Mouse (Mus musculus) brown adipose tissue, adult 24 weeks (tissue): ENCODE results near the gene Egfl8. TPM values are rescaled to one million over a fixed set of nuclear protein-coding genes. Genes with fewer than 3 reads are reported as not detected.

Experiments
- H3K27ac ChIP-seq: fragments of 200-500 bp; replicated peaks from 2 replicates; pipeline ENCODE4 v1.5.1; 2012; ENCODE audit warnings: low read depth, mild to moderate bottlenecking, low read length
- H3K4me1 ChIP-seq: fragments of 200-500 bp; 2 replicates; pipeline ENCODE4 v1.6.1; 2012; ENCODE audit warnings: low read length, mixed read lengths; ENCODE audit not compliant: control insufficient read depth, insufficient read depth, insufficient read length
- H3K4me3 ChIP-seq: fragments of 200-500 bp; 2 replicates; pipeline ENCODE4 v1.5.1; 2012; ENCODE audit warnings: low read depth, mild to moderate bottlenecking, low read length, moderate library complexity; ENCODE audit not compliant: insufficient read depth
- polyA plus RNA-seq: library from polyadenylated mRNA; stranded (reverse); fragments of >200 nt; gene quantifications from 2 replicates; pipeline ENCODE4 v1.2.4, GENCODE M21; 2012; ENCODE audit not compliant: missing spikeins, insufficient read depth, insufficient read length

Egfl8 gene
- polyA plus RNA-seq, 1 experiment, result not detected

- Histone ChIP-seq H3K4me3 (peak overlapping the region; percentile 34), H3K27ac (peak overlapping the region; percentile 82), H3K4me1 (peaks cover 16% of the 10 kb centered on the region)
These were observed 26.6 kb downstream of the Egfl8 start for GRCm38 (mm10) chr17:34589206-34589605.

- 0 out of 2 replicates have a peak overlapping the region, but pooled peaks have one; percentile 6 for H3K27ac ChIP-seq
- no peak overlapping the region for H3K4me3 ChIP-seq
- peaks cover 16% of the 10 kb centered on the region for H3K4me1 ChIP-seq
These were observed 27.0 kb downstream of the Egfl8 start for GRCm38 (mm10) chr17:34588767-34589166.

- H3K27ac ChIP-seq, result peak overlapping the region; percentile 81
- peak overlapping the region; percentile 87 for H3K4me3 ChIP-seq
- H3K4me1 ChIP-seq, result peaks cover 16% of the 10 kb centered on the region
These were observed 28.0 kb downstream of the Egfl8 start for GRCm38 (mm10) chr17:34587814-34588213.

- Histone ChIP-seq H3K4me1 (peaks cover 16% of the 10 kb centered on the region), H3K4me3 (peak overlapping the region; percentile 87), H3K27ac (peak overlapping the region; percentile 90)
These were observed 28.4 kb downstream of the Egfl8 start for GRCm38 (mm10) chr17:34587423-34587811.

GRCm38 (mm10) chr17:34586796-34587422 is 28.9 kb downstream of the Egfl8 start:
- peak overlapping the region; percentile 90 for H3K27ac ChIP-seq
- H3K4me1 ChIP-seq, result peaks cover 16% of the 10 kb centered on the region
- peak overlapping the region; percentile 87 for H3K4me3 ChIP-seq

- Histone ChIP-seq H3K27ac (peak overlapping the region; percentile 59), H3K4me3 (peak overlapping the region; percentile 87), H3K4me1 (peaks cover 16% of the 10 kb centered on the region)
These were observed 29.6 kb downstream of the Egfl8 start for GRCm38 (mm10) chr17:34585877-34586771.

GRCm38 (mm10) chr17:34585121-34585520 is 30.6 kb downstream of the Egfl8 start:
- Histone ChIP-seq H3K4me1 (peaks cover 12% of the 10 kb centered on the region; the same call in 1 of the 2 replicates), H3K27ac (no peak overlapping the region), H3K4me3 (no peak overlapping the region)

- H3K4me3 ChIP-seq, result no peak overlapping the region
- 0 out of 2 replicates have a peak, but pooled peaks cover 9% of the 10 kb centered on the region for H3K4me1 ChIP-seq
- no peak overlapping the region for H3K27ac ChIP-seq
These were observed 32.0 kb downstream of the Egfl8 start for GRCm38 (mm10) chr17:34583819-34584218.

- 0 out of 2 replicates have a peak, but pooled peaks cover 8% of the 10 kb centered on the region for H3K4me1 ChIP-seq
- H3K27ac ChIP-seq, result no peak overlapping the region
These were observed 32.4 kb downstream of the Egfl8 start for GRCm38 (mm10) chr17:34583397-34583796.

GRCm38 (mm10) chr17:34582528-34582927 is 33.2 kb downstream of the Egfl8 start:
- Histone ChIP-seq H3K4me3 (no peak overlapping the region), H3K27ac (no peak overlapping the region), H3K4me1 (0 out of 2 replicates have a peak, but pooled peaks cover 4% of the 10 kb centered on the region)

More at GRCm38 (mm10) chr17:34583397-34583796, 32.4 kb downstream of the Egfl8 start:
- no peak overlapping the region for H3K4me3 ChIP-seq

- no peak overlapping the region for H3K4me3 ChIP-seq
- H3K27ac ChIP-seq, result no peak overlapping the region
- H3K4me1 ChIP-seq, result no peaks in the 10 kb centered on the region
These were observed 37.7 kb downstream of the Egfl8 start for GRCm38 (mm10) chr17:34578070-34578469.

- Histone ChIP-seq H3K4me3 (no peak overlapping the region), H3K4me1 (no peaks in the 10 kb centered on the region), H3K27ac (no peak overlapping the region)
These were observed 39.2 kb downstream of the Egfl8 start for GRCm38 (mm10) chr17:34576577-34576976.

- Histone ChIP-seq H3K4me3 (no peak overlapping the region), H3K27ac (no peak overlapping the region), H3K4me1 (no peaks in the 10 kb centered on the region)
These were observed 43.4 kb downstream of the Egfl8 start for GRCm38 (mm10) chr17:34572361-34572760.

- H3K27ac ChIP-seq, result no peak overlapping the region
- H3K4me1 ChIP-seq, result no peaks in the 10 kb centered on the region
- no peak overlapping the region for H3K4me3 ChIP-seq
These were observed 43.9 kb downstream of the Egfl8 start for GRCm38 (mm10) chr17:34571875-34572274.

- no peak overlapping the region for H3K27ac ChIP-seq
- no peaks in the 10 kb centered on the region for H3K4me1 ChIP-seq
- no peak overlapping the region for H3K4me3 ChIP-seq
These were observed 45.9 kb downstream of the Egfl8 start for GRCm38 (mm10) chr17:34569919-34570318.
